Mouse (Mus musculus) brain, embryonic 14.5 days (tissue): ENCODE measurements around the gene Nxn.

Experiments
- CTCF ChIP-seq: fragments of 200-500 bp; IDR thresholded peaks from 2 replicates; pipeline ENCODE4 v1.5.1; 2012; ENCODE audit warnings: inconsistent platforms, mild to moderate bottlenecking, moderate library complexity, borderline replicate concordance; ENCODE audit not compliant: insufficient read depth, insufficient read length; ENCODE audit errors: extremely low read depth
- POLR2A ChIP-seq: fragments of 200-500 bp; IDR thresholded peaks from 2 replicates; pipeline ENCODE4 v1.6.1; 2012; ENCODE audit warnings: mild to moderate bottlenecking, inconsistent platforms, borderline replicate concordance; ENCODE audit not compliant: poor library complexity, insufficient read depth, insufficient read length, severe bottlenecking; ENCODE audit errors: extremely low read depth

- no peak for TF ChIP-seq POLR2A
- no peak for TF ChIP-seq CTCF
Observed at GRCm38 (mm10) chr11:76303368-76303767, 95.6 kb downstream of the Nxn start.
